Mouse (Mus musculus): Measurements from ENCODE around the gene Pdcd4.
"Not testable (repeated sequence)": the region's sequence is repeated elsewhere in the genome, so short reads cannot be mapped to it uniquely, and the experiment has no call there.

Gene Pdcd4

GRCm38 (mm10) chr19:53964347-53964746 is 72.3 kb downstream of the Pdcd4 start:
- not testable (repeated sequence) for DNase-seq

- DNase-seq, result no peak
Measured at GRCm38 (mm10) chr19:53964910-53965633, 73.0 kb downstream of the Pdcd4 start.

- DNase-seq, result no peak
Measured at GRCm38 (mm10) chr19:53969226-53969625, 77.2 kb downstream of the Pdcd4 start.

GRCm38 (mm10) chr19:53971938-53972337 is 79.9 kb downstream of the Pdcd4 start:
- no peak for DNase-seq

GRCm38 (mm10) chr19:53973656-53974055 is 81.6 kb downstream of the Pdcd4 start:
- DNase-seq, result no peak

All from heart, adult 11 months (tissue).